Comparison of ENCODE assay signal across 17 mouse cellular contexts in the genomic region with DNA sequence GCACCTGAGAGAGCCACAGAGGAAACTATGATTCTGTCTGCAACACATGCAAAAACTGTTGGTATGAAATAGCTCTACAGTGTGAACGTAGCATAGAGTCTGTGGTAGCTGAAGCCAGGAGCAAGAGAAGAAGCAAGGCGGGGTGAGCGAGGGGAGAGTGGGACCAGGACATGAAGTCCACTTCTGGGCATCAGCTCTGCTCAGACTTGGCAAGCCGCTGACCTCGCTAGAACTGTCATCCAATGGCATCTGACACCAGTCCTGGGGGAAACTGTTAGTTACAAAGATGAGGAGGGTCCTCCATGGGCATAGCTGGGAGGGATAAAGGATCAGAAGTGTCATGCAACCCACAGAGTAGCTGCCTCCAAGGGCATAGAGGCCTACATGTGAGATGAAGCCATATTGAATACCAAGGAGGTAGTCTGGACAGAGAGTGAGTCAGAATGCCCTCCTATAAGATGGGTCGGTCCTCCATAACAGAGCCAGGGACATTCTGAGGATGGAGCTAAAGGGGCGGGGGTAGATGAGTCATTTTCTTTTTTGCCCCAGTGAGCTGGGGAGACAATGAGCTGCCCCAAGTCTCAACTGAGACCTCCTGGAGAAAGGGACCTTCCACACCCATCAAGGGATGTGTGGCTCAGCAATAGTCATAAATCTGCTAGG.
DNase-seq lines count a peak whose midpoint lies in the region; ATAC-seq and TF ChIP-seq lines count a peak whose summit lies in the region.
"Had no signal": no experiment of that assay in that cellular context is flagged by ENCODE, and none has a peak within 500 bp of the region (broad histone marks: within the 10 kb centered on the region; RNA-seq: fewer than 3 reads in every experiment).

No protein-coding gene starts in this region.

- TF ChIP-seq POLR2A in heart, adult 2 months (IDR thresholded peaks at IDR 0.05; ENCODE audit: insufficient read depth, low read depth, low read length) = no peak
- TF ChIP-seq POLR2A in embryonic fibroblast, embryonic 13.5 days (IDR thresholded peaks at IDR 0.05; ENCODE audit: low read depth, low read length) = no peak
- no peak for TF ChIP-seq POLR2A in thymus, adult 2 months (IDR thresholded peaks at IDR 0.05; ENCODE audit: control insufficient read depth, extremely low read depth, insufficient read depth, low read length, poor library complexity)

- peak; percentile 93 for DNase-seq in heart, adult 11 months
- no peak for DNase-seq in heart, adult 2 months
- DNase-seq in 3T3-L1 (ENCODE audit: low read depth, low spot score) (peak; percentile 91), NIH3T3 (ENCODE audit: low read depth) (peak; percentile 50)
- no peak for DNase-seq in thymus, adult 2 months
- no peak for DNase-seq in cerebellum, adult 11-12 months
- DNase-seq: kidney, adult 11 months had no signal

- no peak for TF ChIP-seq CTCF in heart, adult 2 months (IDR thresholded peaks at IDR 0.05)
- no peak for TF ChIP-seq CTCF in embryonic fibroblast, embryonic 13.5 days (IDR thresholded peaks at IDR 0.05; ENCODE audit: borderline replicate concordance, insufficient read depth, low read length)
- TF ChIP-seq CTCF in thymus, adult 2 months (IDR thresholded peaks at IDR 0.05; ENCODE audit: borderline replicate concordance, control insufficient read depth, extremely low read depth, insufficient read depth, low read length, poor library complexity) = no peak

- H3K4me2 ChIP-seq in hindbrain, embryonic 12.5 days (replicated peaks) = no peak overlapping the region
- H3K4me2 ChIP-seq: hindbrain, embryonic 13.5 days had no signal

- ATAC-seq in hindbrain, embryonic 12.5 days (ENCODE audit: low FRiP score) = no peak
- ATAC-seq: activated CD4-positive, CD25-positive, alpha-beta regulatory T cell, adult 4 months; forebrain, embryonic 14.5 days; hindbrain, postnatal 0 days had no signal

- H3K79me2 ChIP-seq in heart, adult 2 months (replicated peaks; ENCODE audit: control insufficient read depth, insufficient read depth, low read length) = no peaks in the 10 kb centered on the region

- H3K4me3 ChIP-seq in heart, adult 2 months = no peak overlapping the region
- no peak overlapping the region for H3K4me3 ChIP-seq in embryonic fibroblast, embryonic 13.5 days (ENCODE audit: insufficient read depth, low read length)
- H3K4me3 ChIP-seq in hindbrain, embryonic 12.5 days = no peak overlapping the region
- no peak overlapping the region for H3K4me3 ChIP-seq in thymus, adult 2 months (ENCODE audit: control insufficient read depth, insufficient read depth, low read length)
- H3K4me3 ChIP-seq: embryonic facial prominence, embryonic 10.5 days; erythroblast, embryonic 14.5 days; forebrain, embryonic 10.5 days; heart, embryonic 10.5 days; hindbrain, embryonic 13.5 days had no signal

- intact Hi-C loops in heart, adult 2 months (cut with DNase I) = no loop called here

- no peak overlapping the region for H3K9ac ChIP-seq in heart, adult 2 months (ENCODE audit: low read depth, low read length)
- H3K9ac ChIP-seq in hindbrain, embryonic 12.5 days = no peak overlapping the region
- H3K9ac ChIP-seq: hindbrain, embryonic 13.5 days had no signal

- no peak for TF ChIP-seq EP300 in heart, adult 2 months (IDR thresholded peaks at IDR 0.05; ENCODE audit: insufficient read depth, low read depth, low read length)

- H3K9me3 ChIP-seq in hindbrain, embryonic 12.5 days (replicated peaks) = no peaks in the 10 kb centered on the region
- H3K9me3 ChIP-seq: embryonic facial prominence, embryonic 10.5 days; forebrain, embryonic 10.5 days; heart, embryonic 10.5 days; hindbrain, embryonic 13.5 days had no signal

- no peaks in the 10 kb centered on the region for H3K36me3 ChIP-seq in heart, adult 2 months (ENCODE audit: control insufficient read depth, insufficient read depth, low read length)
- H3K36me3 ChIP-seq in hindbrain, embryonic 12.5 days = no peaks in the 10 kb centered on the region
- no peaks in the 10 kb centered on the region for H3K36me3 ChIP-seq in thymus, adult 2 months (ENCODE audit: control insufficient read depth, insufficient read depth, low read length)
- H3K36me3 ChIP-seq: embryonic facial prominence, embryonic 10.5 days; forebrain, embryonic 10.5 days; heart, embryonic 10.5 days; hindbrain, embryonic 13.5 days had no signal

- H3K27ac ChIP-seq in heart, adult 2 months = no peak overlapping the region
- peak overlapping the region; percentile 90 for H3K27ac ChIP-seq in embryonic fibroblast, embryonic 13.5 days (ENCODE audit: insufficient read depth, low read length)
- no peak overlapping the region for H3K27ac ChIP-seq in hindbrain, embryonic 12.5 days
- H3K27ac ChIP-seq in thymus, adult 2 months (ENCODE audit: control insufficient read depth, insufficient read depth, low read length) = no peak overlapping the region
- H3K27ac ChIP-seq: embryonic facial prominence, embryonic 10.5 days; forebrain, embryonic 10.5 days; heart, embryonic 10.5 days; hindbrain, embryonic 13.5 days; hindbrain, postnatal 0 days had no signal

- peaks cover 22% of the 10 kb centered on the region for H3K4me1 ChIP-seq in heart, adult 2 months (ENCODE audit: control insufficient read depth, insufficient read depth, low read length)
- peaks cover 40% of the 10 kb centered on the region for H3K4me1 ChIP-seq in embryonic fibroblast, embryonic 13.5 days (ENCODE audit: control insufficient read depth, insufficient read depth, low read length)
- H3K4me1 ChIP-seq in hindbrain, embryonic 12.5 days = peaks cover 10% of the 10 kb centered on the region
- peaks cover 15% of the 10 kb centered on the region for H3K4me1 ChIP-seq in thymus, adult 2 months (replicated peaks; ENCODE audit: control insufficient read depth, insufficient read depth, low read length)

- H3K27me3 ChIP-seq in heart, adult 2 months (ENCODE audit: control insufficient read depth, insufficient read depth, low read length) = no peaks in the 10 kb centered on the region
- no peaks in the 10 kb centered on the region for H3K27me3 ChIP-seq in hindbrain, embryonic 12.5 days
- H3K27me3 ChIP-seq in thymus, adult 2 months (ENCODE audit: control insufficient read depth, insufficient read depth, low read length) = no peaks in the 10 kb centered on the region

- WGBS in heart, adult 2 months = 98% methylated on average over 7 of the region's 7 CpGs
- WGBS in hindbrain, embryonic 12.5 days = 91% methylated on average over 7 of the region's 7 CpGs
- WGBS in thymus, adult 2 months = 93% methylated on average over 7 of the region's 7 CpGs

Comparison
In these comparisons a context has a peak if more than half of its experiments do, and no peak if none do; other contexts are left out.
1. DNase-seq: peak in heart, adult 11 months (single experiment), 3T3-L1 (single experiment) and NIH3T3 (single experiment); none in heart, adult 2 months (0 of 2), thymus, adult 2 months (single experiment) and cerebellum, adult 11-12 months (single experiment).